Mouse (Mus musculus) forebrain, postnatal 0 days (tissue): ENCODE data around the gene Kdf1. TPM values are rescaled to one million over a fixed set of nuclear protein-coding genes. Genes with fewer than 3 reads are reported as not detected.

Experiments used
- ATAC-seq: fragments of 200-750 bp; cut with Nextera tagmentation; 2 replicates; pipeline ENCODE4 v1.8.0; 2017; ENCODE audit warnings: mild to moderate bottlenecking, moderate library complexity
- DNase-seq: peaks from one replicate; pipeline ENCODE4 v3.0.0-alpha.2; 2015
- H3K27ac ChIP-seq: fragments of 300-500 bp; sonication (generic); 2 replicates; pipeline ENCODE4 v1.5.1; 2014; ENCODE audit warnings: low read depth, mild to moderate bottlenecking, antibody characterized with exemption, low read length, moderate library complexity, mixed read lengths
- H3K27me3 ChIP-seq: fragments of 300-500 bp; sonication (generic); 2 replicates; pipeline ENCODE4 v1.6.1; 2014; ENCODE audit warnings: mild to moderate bottlenecking, low read length, mixed read lengths; ENCODE audit not compliant: insufficient read depth
- H3K36me3 ChIP-seq: fragments of 300-500 bp; sonication (generic); 2 replicates; pipeline ENCODE4 v1.6.1; 2014; ENCODE audit warnings: mild to moderate bottlenecking, moderate library complexity; ENCODE audit not compliant: insufficient read depth
- H3K4me1 ChIP-seq: fragments of 300-500 bp; sonication (generic); 2 replicates; pipeline ENCODE4 v1.6.1; 2014; ENCODE audit warnings: antibody characterized with exemption; ENCODE audit not compliant: insufficient read depth
- H3K4me2 ChIP-seq: fragments of 300-500 bp; sonication (generic); 2 replicates; pipeline ENCODE4 v1.6.1; 2014; ENCODE audit warnings: low read depth, mild to moderate bottlenecking, moderate library complexity
- H3K4me3 ChIP-seq: fragments of 300-500 bp; sonication (generic); 2 replicates; pipeline ENCODE4 v1.5.1; 2014; ENCODE audit warnings: low read depth, low read length, mixed read lengths
- H3K9ac ChIP-seq: fragments of 300-500 bp; sonication (generic); 2 replicates; pipeline ENCODE4 v1.6.1; 2014; ENCODE audit warnings: mild to moderate bottlenecking
- H3K9me3 ChIP-seq: fragments of 300-500 bp; sonication (generic); 2 replicates; pipeline ENCODE4 v1.6.1; 2016; ENCODE audit warnings: low read length
- CTCF ChIP-seq: sonication (generic); IDR thresholded peaks from 2 replicates; pipeline ENCODE4 v1.5.1; 2016; ENCODE audit warnings: antibody characterized with exemption, control low read depth, low read depth
- WGBS: fragments of 180-500 bp; shearing (Covaris S2); extraction: QIAGEN DNeasy Blood & Tissue Kit; methylation state at CpG from one replicate; pipeline ENCODE4 v1.1.7; 2014; 5-methylcytosine and 5-hydroxymethylcytosine counted together
- polyA plus RNA-seq: library from polyadenylated mRNA; unstranded; fragments of >200 nt; fragmentation: Nextera tagmentation; extraction: Ambion mirVana; gene quantifications from 2 replicates; pipeline ENCODE4 v1.2.1, GENCODE M21; 2015
- total RNA-seq: library from RNA; depleted of rRNA; stranded (reverse); fragments of >200 nt; gene quantifications from 2 replicates; pipeline ENCODE4 v1.2.3, GENCODE M21; 2014; rRNA removed

Kdf1 gene
- total RNA-seq (0.23 TPM in 1 of 2 replicates, not detected in the other), polyA plus RNA-seq (0.40 and 0.92 TPM in 2 replicates)

- H3K9me3 ChIP-seq: no peaks in the 10 kb centered on the region
- 5% methylated on average over 54 of the region's 69 CpGs for WGBS
- H3K4me3 ChIP-seq: peak within 1 kb of the TSS; percentile 24
- no peaks in the 10 kb centered on the region for H3K4me1 ChIP-seq
- no peak within 1 kb of the TSS for H3K9ac ChIP-seq
- no peak for ATAC-seq
- DNase-seq: no peak
- H3K36me3 ChIP-seq: no peaks in the 10 kb centered on the region
- no peak within 1 kb of the TSS for H3K27ac ChIP-seq
- H3K4me2 ChIP-seq: peak within 1 kb of the TSS; percentile 27
- TF ChIP-seq CTCF: no peak
- peaks cover 36% of the 10 kb centered on the region for H3K27me3 ChIP-seq
These were observed at the start of gene Kdf1 for GRCm38 (mm10) chr4:133518601-133519368. Gene Kdf1 (plus strand): TSS chr4:133518963.

DNA sequence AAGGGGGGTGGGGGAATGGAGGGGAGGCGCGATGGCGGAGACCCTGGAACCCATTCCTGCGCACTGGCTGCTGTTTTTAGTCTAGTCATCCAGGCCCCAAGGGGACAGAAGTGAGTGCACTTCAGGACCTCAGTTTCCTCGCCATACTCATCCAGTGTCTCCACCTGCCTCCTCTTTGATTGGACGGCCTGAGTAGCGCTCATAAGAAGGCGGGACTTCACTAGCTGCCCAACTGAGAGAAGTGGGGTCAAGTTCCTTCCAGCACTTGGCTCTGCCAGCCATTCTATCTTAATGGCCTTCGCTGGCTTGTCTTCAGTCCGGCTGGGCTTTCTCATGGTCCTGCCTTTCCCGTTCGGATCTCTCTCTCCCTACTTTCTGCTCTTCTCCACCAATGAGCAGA, 49.6 kb upstream of the Kdf1 start:
- Histone ChIP-seq H3K36me3 (no peaks in the 10 kb centered on the region), H3K9me3 (no peaks in the 10 kb centered on the region), H3K9ac (no peak overlapping the region), H3K4me2 (no peak overlapping the region), H3K4me1 (no peaks in the 10 kb centered on the region), H3K4me3 (no peak overlapping the region), H3K27me3 (peaks cover 11% of the 10 kb centered on the region; the same call in 1 of the 2 replicates), H3K27ac (no peak overlapping the region)
- ATAC-seq: no peak
- 23% methylated on average over 12 of the region's 12 CpGs for WGBS
- DNase-seq: no peak
- no peak for TF ChIP-seq CTCF

GRCm38 (mm10) chr4:133471135-133471821, 47.5 kb upstream of the Kdf1 start:
- no peak overlapping the region for H3K4me3 ChIP-seq
- ATAC-seq: no peak
- no peaks in the 10 kb centered on the region for H3K36me3 ChIP-seq
- no peak overlapping the region for H3K9ac ChIP-seq
- peaks cover 11% of the 10 kb centered on the region; the same call in 1 of the 2 replicates for H3K27me3 ChIP-seq
- no peak overlapping the region for H3K4me2 ChIP-seq
- no peaks in the 10 kb centered on the region for H3K4me1 ChIP-seq
- H3K9me3 ChIP-seq: no peaks in the 10 kb centered on the region
- no peak overlapping the region for H3K27ac ChIP-seq
- DNase-seq: no peak
- TF ChIP-seq CTCF: peak; percentile 6; the same call in 1 of the 2 replicates
- 78% methylated on average over 7 of the region's 7 CpGs for WGBS

GRCm38 (mm10) chr4:133473833-133474232, 44.9 kb upstream of the Kdf1 start:
- no peak overlapping the region for H3K4me3 ChIP-seq
- H3K36me3 ChIP-seq: no peaks in the 10 kb centered on the region

GRCm38 (mm10) chr4:133479458-133480184, 39.1 kb upstream of the Kdf1 start, which contains the start of gene Tent5b:
Gene Tent5b (plus strand): TSS chr4:133480132.
- Histone ChIP-seq H3K4me2 (peak within 1 kb of the TSS; percentile 43), H3K27ac (no peak within 1 kb of the TSS), H3K9me3 (no peaks in the 10 kb centered on the region), H3K4me3 (peak within 1 kb of the TSS; percentile 32), H3K9ac (peak within 1 kb of the TSS; percentile 22; the same call in 1 of the 2 replicates), H3K36me3 (no peaks in the 10 kb centered on the region), H3K27me3 (peaks cover 18% of the 10 kb centered on the region), H3K4me1 (no peaks in the 10 kb centered on the region)
- TF ChIP-seq CTCF: peak; percentile 83
- peak; percentile 97 for ATAC-seq
- WGBS: 6% methylated on average over 29 of the region's 29 CpGs
- peak; percentile 93 for DNase-seq

More at GRCm38 (mm10) chr4:133473833-133474232, 44.9 kb upstream of the Kdf1 start:
- Histone ChIP-seq H3K27me3 (0 out of 2 replicates have a peak, but pooled peaks cover 3% of the 10 kb centered on the region), H3K9ac (no peak overlapping the region), H3K4me2 (no peak overlapping the region), H3K4me1 (no peaks in the 10 kb centered on the region), H3K9me3 (no peaks in the 10 kb centered on the region), H3K27ac (no peak overlapping the region)
- no peak for ATAC-seq
- DNase-seq: no peak
- WGBS: 76% methylated on average over 2 of the region's 2 CpGs
- no peak for TF ChIP-seq CTCF

DNA sequence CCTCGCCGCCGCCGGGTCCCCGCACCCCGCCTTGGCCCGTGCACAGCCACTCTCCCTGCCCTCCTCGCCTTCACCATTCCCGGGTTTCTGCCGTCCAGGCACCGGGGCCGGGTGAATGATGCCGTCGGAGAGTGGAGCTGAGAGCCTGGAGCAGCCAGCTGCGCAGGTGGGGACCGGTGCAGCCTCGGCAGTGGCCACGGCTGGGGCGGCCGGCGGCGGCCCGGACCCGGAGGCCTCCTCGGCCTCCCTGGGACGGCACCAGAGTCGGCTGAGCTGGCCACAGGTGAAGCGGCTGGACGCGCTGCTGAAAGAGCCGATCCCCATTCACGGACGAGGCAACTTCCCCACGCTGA, 38.6 kb upstream of the Kdf1 start:
- no peak for TF ChIP-seq CTCF
- Histone ChIP-seq H3K36me3 (no peaks in the 10 kb centered on the region), H3K9me3 (no peaks in the 10 kb centered on the region), H3K27me3 (peaks cover 18% of the 10 kb centered on the region), H3K4me1 (no peaks in the 10 kb centered on the region), H3K9ac (no peak overlapping the region), H3K27ac (no peak overlapping the region), H3K4me3 (peak overlapping the region; percentile 32), H3K4me2 (peak overlapping the region; percentile 43)
- DNase-seq (no peak), ATAC-seq (no peak; the same call in none of the 2 replicates)
- WGBS: 3% methylated on average over 31 of the region's 34 CpGs
